In the genomic region with DNA sequence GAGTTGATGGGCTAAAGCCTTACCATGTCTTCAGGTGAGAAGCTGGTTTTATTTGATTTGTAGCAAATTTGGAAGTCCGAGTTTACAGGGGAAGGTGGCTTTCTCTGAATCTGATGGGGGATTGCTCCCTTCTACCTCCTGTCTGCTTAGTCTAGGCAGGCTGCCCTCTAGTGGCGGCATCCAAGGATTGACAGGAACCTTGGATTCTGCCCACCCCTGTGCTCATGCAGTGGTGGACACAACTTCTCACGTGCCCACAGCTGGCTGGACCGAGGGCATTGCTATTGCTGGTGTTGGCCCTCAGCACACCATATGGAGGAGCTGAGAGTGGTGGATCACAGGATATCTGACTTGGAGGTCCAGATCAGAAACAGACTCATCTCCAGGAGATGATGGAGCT, we compare ENCODE assay signal across 8 mouse cellular contexts. TPM values are rescaled to one million over a fixed set of nuclear protein-coding genes. Genes with fewer than 3 reads are reported as not detected.
DNase-seq lines count a peak whose midpoint lies in the region; ATAC-seq and TF ChIP-seq lines count a peak whose summit lies in the region.

No protein-coding gene starts in this region.

- no peaks in the 10 kb centered on the region for H3K9me3 ChIP-seq in heart, embryonic 11.5 days (replicated peaks; ENCODE audit: control insufficient read depth, low read length)

- no peaks in the 10 kb centered on the region for H3K36me3 ChIP-seq in heart, embryonic 11.5 days (ENCODE audit: control insufficient read depth, insufficient read depth, low read length)

- H3K27me3 ChIP-seq in heart, embryonic 11.5 days (ENCODE audit: control insufficient read depth, insufficient read depth, low read length), result peaks cover 2% of the 10 kb centered on the region; the same call in 1 of the 2 replicates

- TF ChIP-seq CTCF in olfactory bulb, adult 2 months (IDR thresholded peaks at IDR 0.05; ENCODE audit: insufficient read depth, low read depth, low read length), result peak; percentile 67

- H3K9ac ChIP-seq in heart, embryonic 11.5 days (ENCODE audit: low read depth, low read length), result no peak overlapping the region

- peak; percentile 65 to 77 for DNase-seq in heart, postnatal 14 days
- peak; percentile 67 for DNase-seq in A20 (ENCODE audit: low read depth, low spot score)
- peak; percentile 65 for DNase-seq in ZHBTc4 (ENCODE audit: low read depth, low spot score)
- peak; percentile 44 for DNase-seq in embryo, embryonic 9.5 days (ENCODE audit: extremely low spot score)
- peak; percentile 59 to 65 for DNase-seq in layer of hippocampus, postnatal 14 days (ENCODE audit: low spot score in 2 of 2)
- peak; percentile 93 for DNase-seq in thymus, postnatal 4 days

- no peak overlapping the region for H3K27ac ChIP-seq in heart, embryonic 11.5 days (ENCODE audit: low read depth, low read length)
- H3K27ac ChIP-seq in olfactory bulb, adult 2 months (ENCODE audit: insufficient read depth, low read depth, low read length), result no peak overlapping the region

- WGBS in heart, embryonic 11.5 days (ENCODE audit: insufficient replicate concordance), result 27% methylated on average over 4 of the region's 4 CpGs
- 40% methylated on average over 4 of the region's 4 CpGs for WGBS in olfactory bulb, adult 2 months

- H3K4me2 ChIP-seq in heart, embryonic 11.5 days, result no peak overlapping the region

- no peak for TF ChIP-seq POLR2A in olfactory bulb, adult 2 months (IDR thresholded peaks at IDR 0.05; ENCODE audit: insufficient read depth, low read depth, low read length)

- peaks cover 3% of the 10 kb centered on the region; the same call in 1 of the 2 replicates for H3K4me1 ChIP-seq in heart, embryonic 11.5 days (ENCODE audit: control insufficient read depth, insufficient read depth, low read length)
- H3K4me1 ChIP-seq in olfactory bulb, adult 2 months (ENCODE audit: control insufficient read depth, insufficient read depth, low read length), result peaks cover 11% of the 10 kb centered on the region

- intact Hi-C loops in heart, postnatal 14 days (cut with DNase I), result no loop called here

- no peak for ATAC-seq in heart, embryonic 11.5 days (replicated peaks; ENCODE audit: insufficient number of reproducible peaks, low FRiP score, low TSS enrichment)

- no peak overlapping the region for H3K4me3 ChIP-seq in heart, embryonic 11.5 days (ENCODE audit: low read depth, low read length)
- no peak overlapping the region for H3K4me3 ChIP-seq in olfactory bulb, adult 2 months (ENCODE audit: insufficient read depth, low read depth, low read length)

RNA-seq across cellular contexts. Expression of gene Tbc1d22a, which starts 22.0 kb away (rescaled TPM):
- total RNA-seq in heart, postnatal 14 days (2021), result 10 to 100 TPM; 18.6 to 21.1 TPM
- 6.0 and 7.3 TPM in 2 replicates for polyA plus RNA-seq in heart, embryonic 11.5 days (2014; fragmentation: Nextera tagmentation; extraction: Ambion mirVana)
- total RNA-seq in layer of hippocampus, postnatal 14 days (2021), result 10 to 100 TPM; 29.8 to 30.1 TPM
- not detected in 2 replicates for polyA plus RNA-seq in olfactory bulb, adult 2 months (2012; ENCODE audit: insufficient read depth, insufficient read length, low replicate concordance, missing spikeins)

RNA-seq across cellular contexts. Expression of gene Cerk, which starts 50.3 kb away (rescaled TPM):
- total RNA-seq in heart, postnatal 14 days (2021), result 10 to 100 TPM; 32.8 to 39.2 TPM
- 10.1 and 10.6 TPM in 2 replicates for polyA plus RNA-seq in heart, embryonic 11.5 days (2014; fragmentation: Nextera tagmentation; extraction: Ambion mirVana)
- 10 to 100 TPM; 46.7 to 49.1 TPM for total RNA-seq in layer of hippocampus, postnatal 14 days (2021)
- 113 TPM in 1 of 2 replicates, not detected in the other for polyA plus RNA-seq in olfactory bulb, adult 2 months (2012; ENCODE audit: insufficient read depth, insufficient read length, low replicate concordance, missing spikeins)
